Mouse (Mus musculus) cortical plate, adult 2 months (tissue): ENCODE measurements at regions not wholly inside any gene's neighbourhood (a gene's known extent, or its start where the extent isn't known, plus 50 kb on each side); places are given as distances from the start of the nearest gene placed in this dataset.

Experiments used
- CTCF ChIP-seq: fragments of 200-500 bp; IDR thresholded peaks from 2 replicates; pipeline ENCODE4 v1.5.1; 2011; ENCODE audit warnings: mild to moderate bottlenecking, control low read depth, low read length; ENCODE audit not compliant: insufficient read depth; ENCODE audit errors: extremely low read depth
- POLR2A ChIP-seq: fragments of 200-500 bp; IDR thresholded peaks from 2 replicates; pipeline ENCODE4 v1.6.1; 2011; ENCODE audit warnings: mild to moderate bottlenecking, low read length, control low read depth; ENCODE audit not compliant: insufficient read depth; ENCODE audit errors: extremely low read depth

DNA sequence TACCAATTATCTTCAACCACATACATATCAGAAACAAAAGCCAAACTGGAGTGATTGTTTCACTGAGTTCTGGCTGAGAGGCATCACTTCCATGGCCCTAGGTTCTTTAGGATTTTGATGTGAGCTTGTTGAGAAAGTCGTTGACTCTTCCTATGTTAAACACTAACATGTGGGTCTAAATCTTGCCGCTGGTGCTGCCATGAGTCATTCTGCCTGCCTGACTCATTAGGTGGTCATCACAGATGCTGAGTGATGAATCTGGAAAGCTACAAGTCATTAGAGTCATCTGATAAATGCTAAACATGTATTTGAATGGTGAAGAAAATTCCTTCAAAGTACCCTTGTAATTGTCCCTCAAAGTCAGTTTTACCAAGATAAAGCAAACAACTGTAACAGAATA, 60.4 kb upstream of the Tac1 start:
- TF ChIP-seq POLR2A (no peak), CTCF (no peak)
